8 mouse cellular contexts compared by ENCODE assay signal in genomic region chr12:86103391-86103790, GRCm38 (mm10). TPM values are rescaled to one million over a fixed set of nuclear protein-coding genes. Genes with fewer than 3 reads are reported as not detected.
DNase-seq lines count a peak whose midpoint lies in the region; ATAC-seq lines count a peak whose summit lies in the region.
"Had no signal": no experiment of that assay in that cellular context is flagged by ENCODE, and none has a peak within 500 bp of the region (broad histone marks: within the 10 kb centered on the region; RNA-seq: fewer than 3 reads in every experiment).

No protein-coding gene starts in this region.

- H3K27me3 ChIP-seq in kidney, embryonic 15.5 days = no peaks in the 10 kb centered on the region
- no peaks in the 10 kb centered on the region for H3K27me3 ChIP-seq in kidney, embryonic 16.5 days (ENCODE audit: insufficient read depth, low read length)
- 0 out of 2 replicates have a peak, but pooled peaks cover 2% of the 10 kb centered on the region for H3K27me3 ChIP-seq in hindbrain, embryonic 12.5 days
- H3K27me3 ChIP-seq in midbrain, embryonic 12.5 days = no peaks in the 10 kb centered on the region

- WGBS in kidney, embryonic 15.5 days = 79% methylated on average over 11 of the region's 11 CpGs
- 80% methylated on average over 11 of the region's 11 CpGs for WGBS in kidney, embryonic 16.5 days
- WGBS in hindbrain, embryonic 12.5 days = 42% methylated on average over 11 of the region's 11 CpGs
- 13% methylated on average over 11 of the region's 11 CpGs for WGBS in midbrain, embryonic 12.5 days

- no peaks in the 10 kb centered on the region for H3K9me3 ChIP-seq in kidney, embryonic 15.5 days (replicated peaks)
- no peaks in the 10 kb centered on the region for H3K9me3 ChIP-seq in kidney, embryonic 16.5 days (ENCODE audit: low read length)
- no peaks in the 10 kb centered on the region for H3K9me3 ChIP-seq in hindbrain, embryonic 12.5 days (replicated peaks)
- H3K9me3 ChIP-seq in midbrain, embryonic 12.5 days = no peaks in the 10 kb centered on the region

- no peaks in the 10 kb centered on the region for H3K36me3 ChIP-seq in kidney, embryonic 15.5 days
- no peaks in the 10 kb centered on the region for H3K36me3 ChIP-seq in kidney, embryonic 16.5 days (ENCODE audit: insufficient read depth, low read length)
- H3K36me3 ChIP-seq in hindbrain, embryonic 12.5 days = peaks cover 5% of the 10 kb centered on the region
- H3K36me3 ChIP-seq in midbrain, embryonic 12.5 days = peaks cover 3% of the 10 kb centered on the region; the same call in 1 of the 2 replicates

- ATAC-seq in kidney, embryonic 15.5 days (replicated peaks; ENCODE audit: low FRiP score) = no peak
- ATAC-seq in kidney, embryonic 16.5 days (ENCODE audit: low FRiP score, low TSS enrichment) = no peak
- ATAC-seq in hindbrain, embryonic 12.5 days (ENCODE audit: low FRiP score) = no peak
- peak; percentile 66; the same call in 1 of the 2 replicates for ATAC-seq in midbrain, embryonic 12.5 days (ENCODE audit: low FRiP score, low read depth)

- no peak overlapping the region for H3K9ac ChIP-seq in kidney, embryonic 15.5 days
- no peak overlapping the region; the same call in 1 of the 2 replicates for H3K9ac ChIP-seq in kidney, embryonic 16.5 days (replicated peaks; ENCODE audit: low read length)
- H3K9ac ChIP-seq in hindbrain, embryonic 12.5 days = no peak overlapping the region
- no peak overlapping the region for H3K9ac ChIP-seq in midbrain, embryonic 12.5 days (replicated peaks)
- H3K9ac ChIP-seq: liver, embryonic 14.5 days had no signal

- DNase-seq in fat pad, adult 2 months (ENCODE audit: extremely low read depth, low read depth, low spot score) = peak; percentile 58
- DNase-seq in gastrocnemius, postnatal 25 days = no peak
- DNase-seq in B cell, adult 2 months = no peak

- H3K4me2 ChIP-seq in kidney, embryonic 15.5 days = no peak overlapping the region
- H3K4me2 ChIP-seq in kidney, embryonic 16.5 days (replicated peaks; ENCODE audit: low read depth, low read length) = no peak overlapping the region
- H3K4me2 ChIP-seq in hindbrain, embryonic 12.5 days (replicated peaks) = no peak overlapping the region
- H3K4me2 ChIP-seq in midbrain, embryonic 12.5 days (replicated peaks) = no peak overlapping the region

- H3K4me1 ChIP-seq in kidney, embryonic 15.5 days = peaks cover 26% of the 10 kb centered on the region
- H3K4me1 ChIP-seq in kidney, embryonic 16.5 days (ENCODE audit: insufficient read depth, low read length) = peaks cover 20% of the 10 kb centered on the region
- H3K4me1 ChIP-seq in hindbrain, embryonic 12.5 days = peaks cover 22% of the 10 kb centered on the region
- H3K4me1 ChIP-seq in midbrain, embryonic 12.5 days = peaks cover 17% of the 10 kb centered on the region

- no peak overlapping the region for H3K4me3 ChIP-seq in kidney, embryonic 15.5 days (replicated peaks)
- H3K4me3 ChIP-seq in kidney, embryonic 16.5 days (ENCODE audit: low read length) = no peak overlapping the region
- H3K4me3 ChIP-seq in hindbrain, embryonic 12.5 days = no peak overlapping the region
- no peak overlapping the region for H3K4me3 ChIP-seq in midbrain, embryonic 12.5 days

- 0 out of 2 replicates have a peak overlapping the region, but pooled peaks have one; percentile 34 for H3K27ac ChIP-seq in kidney, embryonic 15.5 days
- no peak overlapping the region; the same call in 1 of the 2 replicates for H3K27ac ChIP-seq in kidney, embryonic 16.5 days (ENCODE audit: low read length)
- peak overlapping the region; percentile 45; the same call in 1 of the 2 replicates for H3K27ac ChIP-seq in hindbrain, embryonic 12.5 days
- peak overlapping the region; percentile 60 for H3K27ac ChIP-seq in midbrain, embryonic 12.5 days (replicated peaks)
- H3K27ac ChIP-seq: liver, embryonic 14.5 days had no signal

RNA-seq across cellular contexts. Expression of gene Ift43, which starts 21.1 kb away (rescaled TPM):
- polyA plus RNA-seq in kidney, embryonic 15.5 days (2015; fragmentation: Nextera tagmentation; extraction: Ambion mirVana) = 70.6 and 76.1 TPM in 2 replicates
- polyA plus RNA-seq in kidney, embryonic 16.5 days (2015; fragmentation: Nextera tagmentation; extraction: Ambion mirVana) = 74.7 and 76.7 TPM in 2 replicates
- 83.4 and 90.1 TPM in 2 replicates for polyA plus RNA-seq in hindbrain, embryonic 12.5 days (2016; fragmentation: Nextera tagmentation; extraction: Ambion mirVana)
- 86.9 and 91.5 TPM in 2 replicates for polyA plus RNA-seq in midbrain, embryonic 12.5 days (2016; fragmentation: Nextera tagmentation; extraction: Ambion mirVana)
- 1 to 10 TPM; 7.8 to 9.5 TPM for total RNA-seq in gastrocnemius, postnatal 25 days (2021)

RNA-seq across cellular contexts. Expression of gene Tgfb3, which starts 24.6 kb away (rescaled TPM):
- 27.1 and 31.1 TPM in 2 replicates for polyA plus RNA-seq in kidney, embryonic 15.5 days (2015; fragmentation: Nextera tagmentation; extraction: Ambion mirVana)
- polyA plus RNA-seq in kidney, embryonic 16.5 days (2015; fragmentation: Nextera tagmentation; extraction: Ambion mirVana) = 27.0 and 28.2 TPM in 2 replicates
- 19.9 and 24.6 TPM in 2 replicates for polyA plus RNA-seq in hindbrain, embryonic 12.5 days (2016; fragmentation: Nextera tagmentation; extraction: Ambion mirVana)
- 7.6 and 15.7 TPM in 2 replicates for polyA plus RNA-seq in midbrain, embryonic 12.5 days (2016; fragmentation: Nextera tagmentation; extraction: Ambion mirVana)
- 10 to 100 TPM; 31.4 to 32.5 TPM for total RNA-seq in gastrocnemius, postnatal 25 days (2021)
